Mouse (Mus musculus) erythroblast, embryonic 14.5 days (primary cell): ENCODE results near the gene Lef1.

ENCODE experiments used
- GATA1 ChIP-seq: IDR thresholded peaks from 2 replicates; pipeline ENCODE4 v1.6.1; 2012; ENCODE audit warnings: low read length, inconsistent platforms, mixed read lengths
- TAL1 ChIP-seq: IDR thresholded peaks from 3 replicates; pipeline ENCODE4 v1.6.1; 2012; ENCODE audit warnings: low read length, inconsistent platforms, mixed read lengths

- TF ChIP-seq TAL1 (no peak), GATA1 (no peak)
Observed at GRCm38 (mm10) chr3:131167731-131168130, 57.5 kb downstream of the Lef1 start.
